Comparison of ENCODE assay signal across 20 mouse cellular contexts in genomic region chr3:87309922-87310321, GRCm38 (mm10). TPM values are rescaled to one million over a fixed set of nuclear protein-coding genes. Genes with fewer than 3 reads are reported as not detected.
DNase-seq lines count a peak whose midpoint lies in the region; ATAC-seq and TF ChIP-seq lines count a peak whose summit lies in the region.
"Had no signal": no experiment of that assay in that cellular context is flagged by ENCODE, and none has a peak within 500 bp of the region (broad histone marks: within the 10 kb centered on the region; RNA-seq: fewer than 3 reads in every experiment).

No protein-coding gene starts in this region.

- WGBS in intestine, postnatal 0 days = 56% methylated on average over 2 of the region's 2 CpGs
- 62% methylated on average over 2 of the region's 2 CpGs for WGBS in intestine, embryonic 15.5 days
- WGBS in midbrain, embryonic 14.5 days = 85% methylated on average over 2 of the region's 2 CpGs
- WGBS in midbrain, embryonic 15.5 days = 79% methylated on average over 2 of the region's 2 CpGs

- H3K4me1 ChIP-seq in intestine, postnatal 0 days (replicated peaks; ENCODE audit: control insufficient read depth, insufficient read depth, low read length) = no peaks in the 10 kb centered on the region
- H3K4me1 ChIP-seq in intestine, embryonic 15.5 days (replicated peaks) = no peaks in the 10 kb centered on the region
- H3K4me1 ChIP-seq in midbrain, embryonic 14.5 days (ENCODE audit: control insufficient read depth, insufficient read depth, low read length) = no peaks in the 10 kb centered on the region
- H3K4me1 ChIP-seq in midbrain, embryonic 15.5 days = no peaks in the 10 kb centered on the region
- H3K4me1 ChIP-seq: forebrain, embryonic 15.5 days; heart, embryonic 15.5 days; lung, embryonic 15.5 days; stomach, embryonic 15.5 days had no signal

- no peak overlapping the region for H3K4me2 ChIP-seq in intestine, postnatal 0 days (replicated peaks; ENCODE audit: low read depth)
- H3K4me2 ChIP-seq in intestine, embryonic 15.5 days (replicated peaks) = no peak overlapping the region
- no peak overlapping the region for H3K4me2 ChIP-seq in midbrain, embryonic 14.5 days (ENCODE audit: low read length)
- no peak overlapping the region for H3K4me2 ChIP-seq in midbrain, embryonic 15.5 days
- H3K4me2 ChIP-seq: forebrain, embryonic 15.5 days; heart, embryonic 15.5 days; lung, embryonic 15.5 days; stomach, embryonic 15.5 days had no signal

- H3K27me3 ChIP-seq in intestine, postnatal 0 days (replicated peaks; ENCODE audit: control insufficient read depth, insufficient read depth, low read length) = no peaks in the 10 kb centered on the region
- no peaks in the 10 kb centered on the region for H3K27me3 ChIP-seq in intestine, embryonic 15.5 days (replicated peaks)
- no peaks in the 10 kb centered on the region for H3K27me3 ChIP-seq in midbrain, embryonic 14.5 days (ENCODE audit: control insufficient read depth, insufficient read depth, low read length)
- H3K27me3 ChIP-seq in midbrain, embryonic 15.5 days (replicated peaks) = no peaks in the 10 kb centered on the region
- H3K27me3 ChIP-seq: forebrain, embryonic 15.5 days; heart, embryonic 15.5 days; lung, embryonic 15.5 days; stomach, embryonic 15.5 days had no signal

- H3K9me3 ChIP-seq in intestine, postnatal 0 days (ENCODE audit: control insufficient read depth) = no peaks in the 10 kb centered on the region
- no peaks in the 10 kb centered on the region for H3K9me3 ChIP-seq in intestine, embryonic 15.5 days
- H3K9me3 ChIP-seq in midbrain, embryonic 14.5 days (ENCODE audit: control insufficient read depth, low read length) = no peaks in the 10 kb centered on the region
- no peaks in the 10 kb centered on the region for H3K9me3 ChIP-seq in midbrain, embryonic 15.5 days
- H3K9me3 ChIP-seq: forebrain, embryonic 15.5 days; heart, embryonic 15.5 days; lung, embryonic 15.5 days; stomach, embryonic 15.5 days had no signal

- peak; percentile 4 for DNase-seq in embryo, embryonic 10.5 days (ENCODE audit: low spot score)
- DNase-seq in embryo, embryonic 9.5 days (ENCODE audit: extremely low spot score) = no peak
- peak; percentile 32 for DNase-seq in midbrain, embryonic 14.5 days
- DNase-seq in right cerebral cortex, postnatal 25 days = no peak
- no peak for DNase-seq in urinary bladder, adult 18-20 months (ENCODE audit: low spot score in 2 of 2)
- DNase-seq: adrenal gland, postnatal 36 days; cerebellum, adult 9-11 months; heart, adult 11 months; kidney, adult 18-20 months; kidney, postnatal 4 days; liver; spleen, adult 18-20 months had no signal

- no peak overlapping the region for H3K4me3 ChIP-seq in intestine, postnatal 0 days (ENCODE audit: low read depth, low read length)
- H3K4me3 ChIP-seq in intestine, embryonic 15.5 days (replicated peaks) = no peak overlapping the region
- no peak overlapping the region for H3K4me3 ChIP-seq in midbrain, embryonic 14.5 days (replicated peaks; ENCODE audit: low read depth, low read length)
- no peak overlapping the region for H3K4me3 ChIP-seq in midbrain, embryonic 15.5 days
- H3K4me3 ChIP-seq: forebrain, embryonic 15.5 days; heart, embryonic 15.5 days; lung, embryonic 15.5 days; stomach, embryonic 15.5 days had no signal

- H3K36me3 ChIP-seq in intestine, postnatal 0 days (ENCODE audit: control insufficient read depth, insufficient read depth) = no peaks in the 10 kb centered on the region
- H3K36me3 ChIP-seq in intestine, embryonic 15.5 days = no peaks in the 10 kb centered on the region
- no peaks in the 10 kb centered on the region for H3K36me3 ChIP-seq in midbrain, embryonic 14.5 days (ENCODE audit: control insufficient read depth, insufficient read depth, low read length)
- no peaks in the 10 kb centered on the region for H3K36me3 ChIP-seq in midbrain, embryonic 15.5 days (replicated peaks)
- H3K36me3 ChIP-seq: forebrain, embryonic 15.5 days; heart, embryonic 15.5 days; lung, embryonic 15.5 days; stomach, embryonic 15.5 days had no signal

- no peak for ATAC-seq in intestine, postnatal 0 days
- no peak for ATAC-seq in intestine, embryonic 15.5 days
- ATAC-seq in midbrain, embryonic 14.5 days (ENCODE audit: low FRiP score, low TSS enrichment) = no peak
- ATAC-seq in midbrain, embryonic 15.5 days (replicated peaks) = no peak
- ATAC-seq: forebrain, embryonic 15.5 days had no signal

- no peak overlapping the region for H3K27ac ChIP-seq in intestine, postnatal 0 days (ENCODE audit: low read depth, low read length)
- H3K27ac ChIP-seq in intestine, embryonic 15.5 days = no peak overlapping the region
- H3K27ac ChIP-seq in midbrain, embryonic 14.5 days (replicated peaks; ENCODE audit: low read depth, low read length) = no peak overlapping the region
- H3K27ac ChIP-seq in midbrain, embryonic 15.5 days = no peak overlapping the region
- H3K27ac ChIP-seq: forebrain, embryonic 15.5 days; heart, embryonic 15.5 days; lung, embryonic 15.5 days; stomach, embryonic 15.5 days had no signal

- no peak overlapping the region for H3K9ac ChIP-seq in intestine, postnatal 0 days (ENCODE audit: low read depth, low read length)
- no peak overlapping the region for H3K9ac ChIP-seq in intestine, embryonic 15.5 days
- no peak overlapping the region for H3K9ac ChIP-seq in midbrain, embryonic 14.5 days (replicated peaks; ENCODE audit: low read length)
- H3K9ac ChIP-seq in midbrain, embryonic 15.5 days = no peak overlapping the region
- H3K9ac ChIP-seq: forebrain, embryonic 15.5 days; heart, embryonic 15.5 days; lung, embryonic 15.5 days; stomach, embryonic 15.5 days had no signal

- TF ChIP-seq CTCF in intestine, postnatal 0 days (IDR thresholded peaks at IDR 0.05; ENCODE audit: low read depth) = peak; percentile 51

RNA-seq across cellular contexts. Expression of gene Fcrls, which starts 46.4 kb away (rescaled TPM):
- polyA plus RNA-seq in intestine, postnatal 0 days (2015; fragmentation: Nextera tagmentation; extraction: Ambion mirVana) = 1.3 and 1.9 TPM in 2 replicates
- 6.4 TPM in 2 replicates for polyA plus RNA-seq in intestine, embryonic 15.5 days (2015; fragmentation: Nextera tagmentation; extraction: Ambion mirVana)
- polyA plus RNA-seq in midbrain, embryonic 14.5 days (2014; fragmentation: Nextera tagmentation; extraction: Ambion mirVana) = 5.4 and 11.1 TPM in 2 replicates
- 10.1 and 11.6 TPM in 2 replicates for polyA plus RNA-seq in midbrain, embryonic 15.5 days (2015; fragmentation: Nextera tagmentation; extraction: Ambion mirVana)

RNA-seq across cellular contexts. Expression of gene Cd5l, which starts 47.8 kb away (rescaled TPM):
- not detected in 2 replicates for polyA plus RNA-seq in intestine, postnatal 0 days (2015; fragmentation: Nextera tagmentation; extraction: Ambion mirVana)
- polyA plus RNA-seq in intestine, embryonic 15.5 days (2015; fragmentation: Nextera tagmentation; extraction: Ambion mirVana) = 0.50 and 0.98 TPM in 2 replicates
- polyA plus RNA-seq in midbrain, embryonic 14.5 days (2014; fragmentation: Nextera tagmentation; extraction: Ambion mirVana) = not detected in 2 replicates
- polyA plus RNA-seq in midbrain, embryonic 15.5 days (2015; fragmentation: Nextera tagmentation; extraction: Ambion mirVana) = 0.19 and 0.66 TPM in 2 replicates
- polyA plus RNA-seq: neural tube, embryonic 11.5 days had no signal

Comparison
In these comparisons a context has a peak if more than half of its experiments do, and no peak if none do; other contexts are left out.
1. DNase-seq: peak in embryo, embryonic 10.5 days (single experiment) and midbrain, embryonic 14.5 days (single experiment); none in embryo, embryonic 9.5 days (single experiment), right cerebral cortex, postnatal 25 days (single experiment) and urinary bladder, adult 18-20 months (0 of 2).